Mouse (Mus musculus) adipocyte (in vitro differentiated cells): ENCODE measurements at regions not wholly inside any gene's neighbourhood (a gene's known extent, or its start where the extent isn't known, plus 50 kb on each side); places are given as distances from the start of the nearest gene placed in this dataset.
A peak's percentile ranks its signal among the peaks of the same experiment; 100 is the strongest.

Source experiments
- DNase-seq: peaks from one replicate; pipeline ENCODE4 v3.0.0-alpha.2; 2016; ENCODE audit warnings: low spot score

DNA sequence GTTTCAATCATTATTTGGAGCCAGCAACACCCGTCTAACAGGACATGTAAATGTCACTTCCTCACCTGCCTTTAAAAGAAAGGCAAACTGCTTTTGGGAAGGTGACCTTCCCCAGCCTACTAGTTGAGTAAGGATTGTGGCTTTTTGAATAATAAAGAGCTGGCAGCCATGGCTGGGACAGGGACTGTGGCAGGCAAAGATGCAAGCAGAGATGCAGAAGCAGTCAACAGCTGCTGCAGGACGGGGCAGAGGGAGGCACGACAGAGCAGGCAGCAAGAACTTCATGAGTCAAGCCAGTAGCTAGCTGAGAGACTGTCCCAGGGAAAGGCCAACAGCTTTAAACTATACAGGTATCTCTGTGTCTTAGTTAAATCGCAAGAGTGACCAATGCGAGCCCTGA lies 334.7 kb upstream of the Zfp462 start:
- no peak for DNase-seq

DNA sequence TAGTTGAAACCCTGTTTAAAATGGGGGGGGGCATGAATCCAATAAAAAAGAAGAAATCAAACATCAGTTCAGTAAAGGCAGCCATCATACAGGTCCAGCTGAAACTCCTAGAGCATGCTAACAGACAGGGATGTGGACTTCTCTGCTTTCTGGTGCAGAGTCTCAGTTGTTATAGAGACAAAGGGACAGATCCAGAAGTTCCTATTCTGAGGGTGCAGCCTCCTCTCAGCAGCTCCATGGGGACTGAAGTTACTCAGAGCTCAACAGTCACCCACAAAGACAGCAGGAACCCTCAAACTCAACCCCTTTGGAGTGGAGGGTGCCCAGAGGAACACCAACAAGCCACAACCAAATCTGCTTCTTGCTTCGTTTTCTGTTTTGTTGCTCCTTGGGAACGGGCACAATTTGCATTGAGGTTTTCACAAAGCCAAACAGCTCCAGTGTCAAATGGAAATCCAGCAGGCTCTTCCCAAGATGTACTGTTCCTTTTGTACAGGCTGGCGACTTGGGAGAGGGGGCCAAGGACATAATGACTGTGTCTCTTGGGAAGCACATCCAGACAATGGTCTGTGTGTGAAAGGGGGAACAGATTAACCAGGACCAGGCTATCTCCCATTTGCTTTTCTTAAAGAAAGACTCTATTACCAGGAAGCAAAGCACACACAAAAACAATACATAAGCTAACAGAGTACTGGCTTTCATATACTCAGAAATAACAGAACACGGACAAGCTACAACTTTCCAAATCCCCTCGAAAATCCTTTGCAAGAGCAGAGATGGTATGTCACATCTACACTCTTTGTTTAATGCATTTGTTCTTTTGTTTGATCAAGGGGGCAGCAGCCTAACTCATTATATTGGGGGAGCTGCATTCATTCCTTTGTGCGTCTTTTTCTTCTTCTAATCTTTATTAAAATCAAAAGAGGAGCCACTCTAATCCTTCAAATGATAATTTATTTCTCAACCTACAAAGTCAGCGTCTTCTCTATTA lies 332.6 kb upstream of the Zfp462 start:
- DNase-seq = no peak

GRCm38 (mm10) chr4:54613076-54613475 lies 331.8 kb upstream of the Zfp462 start:
- DNase-seq = no peak

- no peak for DNase-seq
These were observed 331.2 kb upstream of the Zfp462 start for GRCm38 (mm10) chr4:54613611-54614010.

- no peak for DNase-seq
These were observed 329.0 kb upstream of the Zfp462 start for GRCm38 (mm10) chr4:54615886-54616285.

GRCm38 (mm10) chr4:54624024-54624873 lies 320.6 kb upstream of the Zfp462 start:
- no peak for DNase-seq

DNA sequence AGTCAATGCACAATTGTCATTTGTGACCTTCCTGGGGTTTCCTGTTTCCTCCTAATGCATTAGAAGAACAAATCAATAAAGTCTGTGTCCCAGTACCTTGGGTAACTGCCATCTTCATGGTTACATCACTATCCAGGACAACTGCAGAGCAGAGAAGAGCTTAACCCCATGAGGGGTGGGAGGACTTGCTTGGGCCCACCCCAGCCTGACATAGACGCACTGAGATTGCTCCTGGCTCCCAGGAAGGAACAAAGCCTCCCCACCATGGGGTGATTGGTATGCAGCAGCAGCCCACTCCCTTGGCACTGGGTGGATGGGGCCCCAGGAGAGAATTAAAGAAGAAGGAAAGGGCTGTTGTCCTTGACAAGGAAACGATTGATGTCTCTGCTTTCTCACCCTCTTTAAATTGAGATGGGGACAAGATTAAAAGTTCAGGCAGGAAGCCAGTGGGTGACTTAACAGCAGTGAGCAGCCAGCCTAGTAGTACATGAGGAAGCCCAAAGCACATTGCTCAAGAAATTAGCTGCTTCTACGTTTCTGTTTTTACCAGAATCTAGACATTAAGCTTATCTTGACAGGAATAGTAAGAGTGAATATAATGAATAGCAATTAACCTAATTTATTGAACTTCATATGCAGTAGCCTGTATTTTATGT lies 307.7 kb upstream of the Zfp462 start:
- peak; percentile 25 for DNase-seq

- no peak for DNase-seq
These were observed 298.8 kb upstream of the Zfp462 start for GRCm38 (mm10) chr4:54646033-54646432.

DNA sequence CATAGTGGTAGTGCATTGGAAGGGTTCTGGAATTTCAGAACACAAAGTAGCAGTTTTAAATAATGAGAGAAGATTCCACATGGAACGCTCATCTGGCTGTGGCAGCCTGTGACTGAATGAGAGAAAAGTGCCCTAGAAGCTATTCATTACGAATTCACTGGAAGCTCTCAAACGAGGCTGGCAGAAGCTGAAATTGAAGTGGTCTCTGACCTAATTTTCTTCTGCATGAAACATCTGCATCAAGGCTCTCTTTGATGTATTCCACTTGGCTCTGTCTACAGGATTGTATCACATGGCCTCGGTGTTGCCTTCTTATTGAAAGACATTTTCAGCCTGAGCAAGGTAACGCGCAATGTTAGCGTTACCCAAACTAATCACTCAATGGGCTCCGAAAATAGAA lies 298.4 kb upstream of the Zfp462 start:
- DNase-seq = no peak

DNA sequence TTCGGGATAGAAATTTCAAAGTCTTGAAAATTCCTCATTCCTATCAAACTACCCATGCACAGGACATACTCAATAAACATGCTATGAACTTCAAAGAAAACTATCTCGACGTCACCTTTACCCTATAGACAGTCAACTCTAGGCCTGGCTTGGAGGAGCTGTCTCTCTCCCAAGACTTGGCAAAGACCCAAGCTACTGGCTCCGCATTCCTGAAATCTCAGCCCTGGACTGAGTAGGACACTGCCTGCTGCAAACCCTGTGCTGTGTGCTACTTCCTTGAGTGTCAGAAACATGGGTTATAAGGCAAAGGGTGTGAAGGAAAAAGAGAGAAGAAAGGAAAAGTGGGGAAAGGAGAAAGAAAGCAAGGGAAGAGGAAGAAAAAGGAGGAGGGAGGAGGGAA lies 296.6 kb upstream of the Zfp462 start:
- DNase-seq = peak; percentile 60

GRCm38 (mm10) chr4:54651646-54652110 lies 293.2 kb upstream of the Zfp462 start:
- no peak for DNase-seq

GRCm38 (mm10) chr4:54652111-54653021 lies 292.5 kb upstream of the Zfp462 start:
- DNase-seq = no peak

GRCm38 (mm10) chr4:54653097-54653776 lies 291.6 kb upstream of the Zfp462 start:
- DNase-seq = no peak
